Mouse (Mus musculus) heart, postnatal 0 days (tissue): ENCODE measurements at regions not wholly inside any gene's neighbourhood (a gene's known extent, or its start where the extent isn't known, plus 50 kb on each side); places are given as distances from the start of the nearest gene placed in this dataset.

Source experiments
- ATAC-seq: fragments of 200-750 bp; cut with Nextera tagmentation; 2 replicates; pipeline ENCODE4 v1.8.0; 2017; ENCODE audit warnings: low read depth, moderate number of reproducible peaks, moderate library complexity; ENCODE audit not compliant: insufficient read depth
- DNase-seq: peaks from one replicate; pipeline ENCODE4 v3.0.0-alpha.2; 2016; ENCODE audit warnings: low spot score
- H3K27ac ChIP-seq: fragments of 300-500 bp; sonication (generic); 2 replicates; pipeline ENCODE4 v1.5.1; 2014; ENCODE audit warnings: low read depth, mild to moderate bottlenecking
- H3K27me3 ChIP-seq: fragments of 300-500 bp; sonication (generic); 2 replicates; pipeline ENCODE4 v1.6.1; 2014; ENCODE audit warnings: low read length, mixed read lengths; ENCODE audit not compliant: control insufficient read depth, insufficient read depth
- H3K36me3 ChIP-seq: fragments of 300-500 bp; sonication (generic); replicated peaks from 2 replicates; pipeline ENCODE4 v1.6.1; 2014; ENCODE audit warnings: low read length, mixed read lengths; ENCODE audit not compliant: control insufficient read depth, insufficient read depth
- H3K4me1 ChIP-seq: fragments of 300-500 bp; sonication (generic); 2 replicates; pipeline ENCODE4 v1.6.1; 2014; ENCODE audit warnings: antibody characterized with exemption; ENCODE audit not compliant: control insufficient read depth, insufficient read depth
- H3K4me2 ChIP-seq: fragments of 300-500 bp; sonication (generic); 2 replicates; pipeline ENCODE4 v1.6.1; 2014; ENCODE audit warnings: low read depth, mild to moderate bottlenecking, low read length, moderate library complexity
- H3K4me3 ChIP-seq: fragments of 300-500 bp; sonication (generic); 2 replicates; pipeline ENCODE4 v1.5.1; 2014; ENCODE audit warnings: low read depth, low read length
- H3K9ac ChIP-seq: fragments of 300-500 bp; sonication (generic); replicated peaks from 2 replicates; pipeline ENCODE4 v1.6.1; 2014; ENCODE audit warnings: low read depth, low read length, mixed read lengths
- H3K9me3 ChIP-seq: fragments of 300-500 bp; sonication (generic); replicated peaks from 2 replicates; pipeline ENCODE4 v1.6.1; 2016; ENCODE audit warnings: low read length; ENCODE audit not compliant: control insufficient read depth
- CTCF ChIP-seq: IDR thresholded peaks from 2 replicates; pipeline ENCODE4 v1.5.1; 2016; ENCODE audit warnings: antibody characterized with exemption, control low read depth, low read depth
- EP300 ChIP-seq: IDR thresholded peaks from 2 replicates; pipeline ENCODE4 v1.6.1; 2016; ENCODE audit warnings: antibody characterized with exemption, low read depth
- WGBS: fragments of 180-500 bp; shearing (Covaris S2); extraction: QIAGEN DNeasy Blood & Tissue Kit; methylation state at CpG from one replicate; pipeline ENCODE4 v1.1.7; 2014; 5-methylcytosine and 5-hydroxymethylcytosine counted together

- no peak for DNase-seq
- 79% methylated on average over 2 of the region's 2 CpGs for WGBS
- no peak overlapping the region for H3K27ac ChIP-seq
- H3K4me2 ChIP-seq = no peak overlapping the region
- TF ChIP-seq CTCF = no peak
- TF ChIP-seq EP300 = no peak
- H3K9ac ChIP-seq = no peak overlapping the region
- ATAC-seq = no peak
- H3K4me3 ChIP-seq = no peak overlapping the region
- H3K4me1 ChIP-seq = no peaks in the 10 kb centered on the region
- H3K9me3 ChIP-seq = no peaks in the 10 kb centered on the region
- H3K36me3 ChIP-seq = no peaks in the 10 kb centered on the region
- no peaks in the 10 kb centered on the region for H3K27me3 ChIP-seq
Measured at GRCm38 (mm10) chr1:137839263-137839662, 336.2 kb downstream of the Ptprc start.

DNA sequence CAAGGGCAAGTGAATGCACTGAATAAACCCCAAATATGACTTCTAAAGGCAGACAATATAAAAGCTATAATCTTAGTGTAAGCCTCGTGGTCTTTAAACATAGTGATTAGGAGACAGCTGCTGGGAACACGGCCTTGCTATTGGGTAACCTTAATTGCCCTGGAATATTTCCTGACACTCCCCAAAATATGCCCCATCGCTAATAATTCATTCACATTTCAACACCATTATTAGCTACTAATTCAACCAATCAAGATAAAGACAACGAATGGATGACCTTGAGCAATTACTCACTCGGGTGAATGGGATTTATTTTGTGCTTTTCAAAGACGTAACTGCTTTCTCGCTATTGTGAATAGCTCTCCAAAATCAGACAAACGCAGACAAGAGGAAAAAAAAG lies 337.2 kb downstream of the Ptprc start:
- 60% methylated on average over 8 of the region's 8 CpGs for WGBS
- Histone ChIP-seq H3K36me3 (no peaks in the 10 kb centered on the region), H3K4me3 (no peak overlapping the region), H3K9me3 (no peaks in the 10 kb centered on the region), H3K4me2 (no peak overlapping the region), H3K4me1 (no peaks in the 10 kb centered on the region), H3K9ac (no peak overlapping the region), H3K27ac (no peak overlapping the region), H3K27me3 (no peaks in the 10 kb centered on the region)
- no peak for ATAC-seq
- no peak for DNase-seq
- TF ChIP-seq CTCF (no peak), EP300 (no peak)

DNA sequence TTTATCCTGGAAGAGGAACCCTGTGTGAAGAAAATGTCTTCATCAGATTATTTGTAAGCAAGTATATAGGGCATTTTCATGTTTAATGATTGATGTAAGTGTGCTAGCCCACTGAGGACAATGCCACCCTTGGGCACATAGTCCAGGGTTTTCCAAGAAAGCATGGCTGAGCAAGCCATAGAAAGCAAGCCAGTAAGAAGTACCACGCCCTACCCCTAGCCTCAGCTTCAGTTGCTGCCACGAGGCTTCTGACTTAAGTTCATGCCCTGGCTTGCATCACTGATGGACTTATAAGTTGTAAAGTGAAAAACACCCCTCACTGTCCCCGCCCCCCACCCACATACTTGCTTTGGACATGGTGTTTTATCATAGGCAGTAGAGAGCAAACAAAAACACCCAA lies 342.0 kb downstream of the Ptprc start:
- Histone ChIP-seq H3K36me3 (no peaks in the 10 kb centered on the region), H3K9me3 (no peaks in the 10 kb centered on the region), H3K27me3 (no peaks in the 10 kb centered on the region), H3K9ac (no peak overlapping the region), H3K27ac (no peak overlapping the region), H3K4me2 (no peak overlapping the region), H3K4me1 (peaks cover 8% of the 10 kb centered on the region), H3K4me3 (no peak overlapping the region)
- 78% methylated on average over 3 of the region's 3 CpGs for WGBS
- no peak for TF ChIP-seq CTCF
- TF ChIP-seq EP300 = no peak
- ATAC-seq (no peak), DNase-seq (no peak)

- H3K4me2 ChIP-seq = peak overlapping the region; percentile 24; the same call in 1 of the 2 replicates
- no peak overlapping the region for H3K9ac ChIP-seq
- TF ChIP-seq CTCF (no peak), EP300 (no peak)
- DNase-seq (peak; percentile 55), ATAC-seq (no peak)
- H3K9me3 ChIP-seq = no peaks in the 10 kb centered on the region
- no peak overlapping the region for H3K4me3 ChIP-seq
- peaks cover 8% of the 10 kb centered on the region for H3K4me1 ChIP-seq
- no peaks in the 10 kb centered on the region for H3K36me3 ChIP-seq
- no peak overlapping the region for H3K27ac ChIP-seq
- WGBS = 29% methylated on average over 4 of the region's 4 CpGs
- no peaks in the 10 kb centered on the region for H3K27me3 ChIP-seq
Measured at GRCm38 (mm10) chr1:137831284-137831683, 344.2 kb downstream of the Ptprc start.

GRCm38 (mm10) chr1:137827379-137827778 lies 348.1 kb downstream of the Ptprc start:
- TF ChIP-seq EP300 (no peak), CTCF (no peak)
- H3K4me1 ChIP-seq = peaks cover 8% of the 10 kb centered on the region

DNA sequence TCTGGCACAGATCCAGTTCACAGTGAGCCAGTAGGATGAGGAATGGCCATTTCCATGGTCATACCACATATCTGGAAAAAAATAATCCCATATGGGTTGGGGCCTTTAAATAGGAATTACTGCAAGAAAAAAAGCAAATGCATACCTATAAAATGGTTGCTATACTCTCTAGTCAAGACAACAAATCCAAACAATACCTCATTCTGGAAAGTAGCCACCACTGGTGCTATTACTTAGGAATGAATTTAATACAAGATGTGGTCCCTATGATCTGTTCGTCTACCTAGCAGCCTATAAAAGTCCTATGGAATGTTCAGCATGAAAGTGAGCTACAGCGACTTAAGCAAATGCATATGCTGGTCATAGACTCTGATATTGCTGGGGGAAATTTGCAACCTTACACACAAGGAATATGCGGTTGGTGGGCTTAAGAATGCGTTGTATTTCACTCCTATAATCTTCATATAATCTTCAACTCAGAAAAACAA lies 360.1 kb downstream of the Ptprc start:
- H3K9ac ChIP-seq = no peak overlapping the region
- H3K36me3 ChIP-seq = no peaks in the 10 kb centered on the region
- DNase-seq (no peak), ATAC-seq (no peak)
- H3K4me2 ChIP-seq = no peak overlapping the region
- H3K27ac ChIP-seq = no peak overlapping the region
- no peak for TF ChIP-seq EP300
- TF ChIP-seq CTCF = no peak
- H3K9me3 ChIP-seq = no peaks in the 10 kb centered on the region
- 82% methylated on average over 4 of the region's 4 CpGs for WGBS
- no peaks in the 10 kb centered on the region for H3K4me1 ChIP-seq
- no peaks in the 10 kb centered on the region for H3K27me3 ChIP-seq
- no peak overlapping the region for H3K4me3 ChIP-seq

More at GRCm38 (mm10) chr1:137827379-137827778, 348.1 kb downstream of the Ptprc start:
- Histone ChIP-seq H3K9ac (no peak overlapping the region), H3K4me2 (no peak overlapping the region), H3K9me3 (no peaks in the 10 kb centered on the region), H3K27ac (no peak overlapping the region), H3K36me3 (no peaks in the 10 kb centered on the region), H3K27me3 (no peaks in the 10 kb centered on the region), H3K4me3 (no peak overlapping the region)
- no peak for ATAC-seq
- 85% methylated on average over 4 of the region's 4 CpGs for WGBS
- no peak for DNase-seq
